Comparison of ENCODE assay signal across 32 mouse cellular contexts in genomic region chr11:117426651-117427050, GRCm38 (mm10). TPM values are rescaled to one million over a fixed set of nuclear protein-coding genes. Genes with fewer than 3 reads are reported as not detected.
"Had no signal": no experiment of that assay in that cellular context is flagged by ENCODE, and none has a peak within 500 bp of the region (broad histone marks: within the 10 kb centered on the region; RNA-seq: fewer than 3 reads in every experiment).

No protein-coding gene starts in this region.

- H3K4me2 ChIP-seq: heart, embryonic 13.5 days; heart, embryonic 15.5 days; hindbrain, embryonic 12.5 days; hindbrain, embryonic 14.5 days; limb, embryonic 15.5 days; liver, embryonic 12.5 days had no signal

- H3K4me3 ChIP-seq: gastrocnemius, adult 2 months; heart, embryonic 10.5 days; heart, embryonic 13.5 days; heart, embryonic 15.5 days; hindbrain, embryonic 10.5 days; hindbrain, embryonic 12.5 days; intestine, embryonic 15.5 days; layer of hippocampus, adult 2 months; left cerebral cortex, adult 2 months; limb, embryonic 13.5 days; limb, embryonic 15.5 days; liver, embryonic 12.5 days had no signal

- DNase-seq: gastrocnemius, adult 2 months; gastrocnemius, postnatal 10 days; gastrocnemius, postnatal 25 days; kidney, adult 18-20 months; kidney, adult 8-10 months; kidney, postnatal 10 days; kidney, postnatal 25 days had no signal

- H3K9me3 ChIP-seq: heart, embryonic 10.5 days; heart, embryonic 13.5 days; heart, embryonic 15.5 days; hindbrain, embryonic 10.5 days; hindbrain, embryonic 12.5 days; intestine, embryonic 15.5 days; limb, embryonic 13.5 days; limb, embryonic 15.5 days; liver, embryonic 12.5 days had no signal

- ATAC-seq: inflammation-experienced regulatory T-cells, adult 6 months; liver, embryonic 12.5 days had no signal

- H3K9ac ChIP-seq: heart, embryonic 13.5 days; heart, embryonic 15.5 days; hindbrain, embryonic 12.5 days; hindbrain, embryonic 14.5 days; intestine, embryonic 15.5 days; limb, embryonic 13.5 days; limb, embryonic 15.5 days; liver, embryonic 12.5 days; liver, embryonic 14.5 days had no signal

- H3K36me3 ChIP-seq: heart, embryonic 10.5 days; heart, embryonic 13.5 days; heart, embryonic 15.5 days; hindbrain, embryonic 10.5 days; hindbrain, embryonic 12.5 days; intestine, embryonic 15.5 days; limb, embryonic 13.5 days; limb, embryonic 15.5 days; liver, embryonic 12.5 days had no signal

- H3K27ac ChIP-seq: heart, embryonic 10.5 days; heart, embryonic 13.5 days; heart, embryonic 15.5 days; hindbrain, embryonic 12.5 days; hindbrain, embryonic 14.5 days; intestine, embryonic 15.5 days; layer of hippocampus, adult 2 months; left cerebral cortex, adult 2 months; liver, embryonic 12.5 days; liver, embryonic 14.5 days had no signal

- H3K27me3 ChIP-seq: intestine, embryonic 15.5 days had no signal

- H3K4me1 ChIP-seq: liver, embryonic 12.5 days had no signal

RNA-seq across cellular contexts. Expression of gene Gm11733, which starts 57.5 kb away (rescaled TPM):
- total RNA-seq: gastrocnemius, adult 2 months; gastrocnemius, postnatal 10 days; gastrocnemius, postnatal 25 days; gastrocnemius, postnatal 4 days; granulocyte monocyte progenitor cell, adult 5-6 weeks; heart, postnatal 25 days; heart, postnatal 4 days; layer of hippocampus, postnatal 10 days; liver, adult 2 months had no signal
- polyA plus RNA-seq: heart, embryonic 10.5 days; heart, embryonic 13.5 days; heart, embryonic 15.5 days; heart, postnatal 0 days; hindbrain, embryonic 10.5 days; hindbrain, embryonic 12.5 days; hindbrain, embryonic 14.5 days; inflammation-experienced regulatory T-cells, adult 6 months; intestine, embryonic 15.5 days; intestine, postnatal 0 days; kidney, embryonic 14.5 days; kidney, embryonic 16.5 days; limb, embryonic 11.5 days; limb, embryonic 13.5 days; liver, adult 2 months; liver, embryonic 12.5 days; liver, embryonic 14.5 days had no signal
